Mouse (Mus musculus): ENCODE data around the gene Tsga13. TPM values are rescaled to one million over a fixed set of nuclear protein-coding genes. Genes with fewer than 3 reads are reported as not detected.

Gene Tsga13
- total RNA-seq, 4 experiments from 2014 or later = not detected

DNA sequence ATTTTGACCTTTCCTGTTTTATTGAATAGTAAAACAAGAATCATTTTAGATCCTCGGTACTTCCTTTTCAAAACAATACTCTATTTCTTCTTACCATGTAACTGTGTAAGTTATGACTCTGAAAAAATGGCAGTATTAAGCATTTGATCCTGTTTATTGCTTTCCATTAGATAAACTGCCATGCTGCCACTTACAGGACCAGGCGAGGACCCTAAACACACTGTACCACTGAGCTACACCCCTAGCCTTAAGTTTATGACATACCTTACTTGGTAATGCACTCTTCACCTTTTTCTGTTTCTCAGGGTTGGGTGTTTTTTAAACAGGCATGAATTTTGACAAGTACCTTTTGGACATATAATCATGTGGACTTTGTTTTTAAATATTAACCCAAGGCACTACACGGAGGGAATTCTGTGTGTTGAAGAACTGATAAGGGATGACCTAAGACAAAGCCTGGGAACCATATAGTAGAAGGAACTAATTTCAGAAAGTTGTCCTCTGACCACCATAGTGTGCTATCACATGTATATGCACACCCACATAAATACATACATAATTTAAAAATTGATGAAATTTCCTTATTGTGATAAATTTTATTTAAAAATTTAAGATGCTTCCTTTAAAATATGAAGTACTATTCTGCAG lies 50.2 kb downstream of the Tsga13 start:
- DNase-seq (ENCODE audit: low spot score in 2 of 2) = no peak

DNA sequence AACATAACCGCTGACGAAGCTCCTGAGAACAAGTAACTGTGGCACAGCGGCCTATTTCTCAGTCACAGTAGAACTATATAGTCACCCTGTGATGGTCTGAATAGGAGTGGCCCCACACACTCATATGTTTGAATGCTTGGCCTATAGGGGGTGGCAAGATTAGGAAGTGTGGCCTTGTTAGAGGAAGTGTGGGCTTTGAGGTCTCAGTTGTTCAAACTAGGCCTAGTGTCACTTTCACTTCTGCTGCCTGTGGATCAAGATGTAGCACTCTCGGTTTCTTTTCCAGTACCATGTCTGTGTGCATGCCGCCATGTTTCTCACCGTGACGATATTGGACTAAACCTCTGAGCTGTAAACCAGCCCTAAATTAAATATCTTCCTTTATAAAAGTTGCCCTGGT lies 59.4 kb downstream of the Tsga13 start:
- DNase-seq (ENCODE audit: low spot score in 2 of 2) = no peak

DNA sequence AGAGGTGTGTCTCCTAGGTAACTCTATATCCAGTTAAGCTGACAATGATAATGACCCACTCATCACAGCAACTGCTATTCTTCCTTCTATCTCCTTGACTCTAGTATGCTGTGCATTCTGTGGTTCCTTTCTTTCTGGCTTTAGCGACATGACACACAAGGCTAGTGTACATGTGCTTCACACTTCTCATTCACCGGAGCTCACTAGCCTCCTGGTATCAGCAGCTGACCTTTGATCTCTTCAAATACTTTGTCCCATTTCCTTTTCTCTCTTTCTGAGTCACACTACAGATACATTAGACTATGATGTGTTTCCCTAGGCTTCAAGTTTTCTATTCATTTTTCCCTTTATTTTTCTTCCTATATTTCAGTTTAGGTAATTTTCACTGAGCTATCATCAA lies 60.2 kb downstream of the Tsga13 start:
- DNase-seq (ENCODE audit: low spot score in 2 of 2) = no peak

DNA sequence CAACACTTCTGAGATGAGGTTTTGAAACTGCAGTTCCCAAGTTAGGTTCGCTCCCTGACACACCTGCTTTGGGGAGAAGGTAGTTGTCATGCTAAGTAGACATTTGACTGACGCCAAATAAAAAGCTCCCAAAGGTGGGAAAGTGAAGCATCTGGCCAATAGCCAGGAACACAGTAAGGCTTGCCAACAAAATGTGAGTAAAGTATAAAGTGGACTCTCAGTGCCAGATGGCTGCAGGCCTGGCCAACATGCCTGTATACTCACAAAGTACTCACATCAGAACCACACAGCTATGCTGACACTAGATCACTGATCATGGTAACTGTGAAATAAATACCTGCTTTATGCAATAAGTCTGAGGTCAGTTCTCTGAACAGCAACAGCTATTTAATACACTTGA lies 65.6 kb downstream of the Tsga13 start:
- no peak for DNase-seq (ENCODE audit: low spot score in 2 of 2)

Other genes with a start within 250 kb of the Tsga13 start
- 1 to 10 TPM; 4.9 to 6.6 (median 6.1) TPM for gene Cep41, start 221.8 kb downstream of the Tsga13 start, total RNA-seq (2022)
- 100 to 1,000 TPM in 1 of 4 experiments, 10 to 100 TPM in 3; 66.1 to 109 (median 76.2) TPM for gene Mest, start 192.0 kb downstream of the Tsga13 start, total RNA-seq (2022)
- gene Copg2, start 18.8 kb downstream of the Tsga13 start, total RNA-seq (2022) = 10 to 100 TPM; 79.4 to 90.6 (median 88.0) TPM
- under 1 TPM; 0.35 to 0.82 (median 0.42) TPM for gene Klf14, start 43.5 kb upstream of the Tsga13 start, total RNA-seq (2022)